Mouse (Mus musculus): ENCODE results near the gene Adgrf1.
"Not testable (repeated sequence)": the region's sequence is repeated elsewhere in the genome, so short reads cannot be mapped to it uniquely, and the experiment has no call there.

The Adgrf1 gene

DNA sequence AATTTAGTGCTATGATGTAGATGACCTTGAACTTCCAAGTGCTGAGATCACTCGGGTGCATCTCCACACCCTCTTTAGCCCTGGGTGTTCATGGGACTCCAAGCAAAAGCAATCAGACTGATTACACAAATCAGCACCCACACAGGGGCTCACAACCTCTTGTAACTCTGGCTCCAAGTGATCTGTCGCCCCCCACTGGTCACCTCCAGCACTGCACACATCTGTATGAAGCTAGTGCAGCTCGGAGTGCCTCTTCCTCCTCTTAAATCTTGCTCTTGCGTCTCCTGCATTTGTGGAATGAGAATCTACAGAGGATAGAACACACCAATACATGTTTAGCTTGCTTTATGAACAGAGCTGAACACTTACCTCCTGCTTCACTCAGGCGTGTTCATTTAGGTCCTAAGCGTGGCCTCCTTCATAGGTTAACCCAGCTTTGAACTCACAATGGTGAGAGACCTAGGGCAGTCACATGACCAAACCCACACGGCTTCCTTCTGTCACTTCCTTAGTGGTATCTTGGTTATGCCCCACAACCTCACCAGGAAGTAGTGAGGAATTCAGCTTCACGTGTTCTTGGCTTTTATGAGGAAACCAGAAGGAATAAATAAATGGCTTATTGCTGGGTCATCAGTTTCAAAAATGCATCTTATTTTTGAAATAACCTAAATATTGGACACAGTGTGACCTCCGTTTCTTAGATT is 2.9 kb upstream of the Adgrf1 start:
- peak; percentile 5 for DNase-seq (ENCODE audit: low read depth, low spot score)

DNA sequence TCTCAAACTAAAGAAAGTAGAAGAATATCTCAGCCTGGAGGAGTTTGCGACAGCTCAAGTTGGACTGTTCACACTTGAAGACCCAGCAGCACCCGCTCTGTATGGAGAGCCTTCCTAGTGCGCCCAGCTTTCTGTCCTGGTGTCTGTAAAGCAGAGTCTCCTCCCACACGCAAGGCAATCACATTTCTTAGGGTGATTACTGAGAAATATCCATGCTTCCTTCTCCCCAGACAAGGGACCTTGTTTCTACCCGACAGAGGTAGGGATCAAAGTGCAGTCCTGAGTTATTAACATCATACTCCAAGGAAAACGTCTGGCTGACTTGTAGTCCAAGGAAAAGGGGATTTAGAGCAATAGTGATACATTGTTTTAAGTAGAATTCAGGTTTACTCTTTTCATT is 6.1 kb downstream of the Adgrf1 start:
- DNase-seq (ENCODE audit: low read depth, low spot score) = no peak

GRCm38 (mm10) chr17:43277223-43277622 is 7.1 kb downstream of the Adgrf1 start:
- DNase-seq (ENCODE audit: low read depth, low spot score) = no peak

GRCm38 (mm10) chr17:43279671-43280070 is 9.5 kb downstream of the Adgrf1 start:
- DNase-seq (ENCODE audit: low read depth, low spot score) = no peak

DNA sequence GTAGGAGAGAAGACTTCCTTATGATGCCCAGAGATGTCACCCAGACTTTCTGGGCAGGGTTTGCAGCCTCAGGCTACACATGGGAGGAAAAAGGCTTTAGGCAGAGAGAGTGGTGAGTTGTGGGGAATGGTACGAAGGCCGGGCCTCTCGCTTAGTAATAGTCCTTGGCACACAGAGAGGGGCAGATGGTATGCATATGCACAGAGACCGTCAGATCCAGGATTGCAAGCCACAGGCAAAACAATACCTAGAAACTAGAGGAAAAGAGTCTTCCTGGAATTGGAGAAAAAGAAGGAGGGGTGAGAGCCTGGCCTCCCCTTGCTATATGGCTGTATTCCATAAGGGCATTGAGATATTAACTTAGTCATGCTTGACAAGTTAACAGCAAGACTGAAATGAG is 12.2 kb downstream of the Adgrf1 start:
- no peak for DNase-seq (ENCODE audit: low read depth, low spot score)

DNA sequence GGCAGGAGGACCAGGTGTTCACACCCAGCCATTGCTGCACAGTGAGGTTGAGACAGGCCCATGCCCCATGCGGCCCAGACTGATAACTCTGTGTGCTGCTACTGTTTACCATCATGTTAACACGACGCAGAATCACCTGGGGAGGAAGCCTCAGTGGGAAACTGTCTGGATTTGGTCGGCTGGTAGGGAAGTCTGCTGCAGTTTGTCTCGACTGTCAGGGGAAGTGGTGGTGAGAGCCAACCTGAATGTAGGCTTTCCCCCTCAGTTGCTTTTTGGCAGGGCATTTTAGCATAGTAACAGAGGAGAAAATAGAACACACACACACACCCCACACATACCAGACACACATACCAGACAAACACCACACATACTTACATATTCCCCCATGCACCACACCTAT is 12.7 kb downstream of the Adgrf1 start:
- DNase-seq (ENCODE audit: low read depth, low spot score) = no peak

- no peak for DNase-seq (ENCODE audit: low read depth, low spot score)
These were observed 29.4 kb downstream of the Adgrf1 start for GRCm38 (mm10) chr17:43299515-43299914.

- no peak for DNase-seq (ENCODE audit: low read depth, low spot score)
These were observed 56.0 kb downstream of the Adgrf1 start for GRCm38 (mm10) chr17:43325986-43326671.

DNA sequence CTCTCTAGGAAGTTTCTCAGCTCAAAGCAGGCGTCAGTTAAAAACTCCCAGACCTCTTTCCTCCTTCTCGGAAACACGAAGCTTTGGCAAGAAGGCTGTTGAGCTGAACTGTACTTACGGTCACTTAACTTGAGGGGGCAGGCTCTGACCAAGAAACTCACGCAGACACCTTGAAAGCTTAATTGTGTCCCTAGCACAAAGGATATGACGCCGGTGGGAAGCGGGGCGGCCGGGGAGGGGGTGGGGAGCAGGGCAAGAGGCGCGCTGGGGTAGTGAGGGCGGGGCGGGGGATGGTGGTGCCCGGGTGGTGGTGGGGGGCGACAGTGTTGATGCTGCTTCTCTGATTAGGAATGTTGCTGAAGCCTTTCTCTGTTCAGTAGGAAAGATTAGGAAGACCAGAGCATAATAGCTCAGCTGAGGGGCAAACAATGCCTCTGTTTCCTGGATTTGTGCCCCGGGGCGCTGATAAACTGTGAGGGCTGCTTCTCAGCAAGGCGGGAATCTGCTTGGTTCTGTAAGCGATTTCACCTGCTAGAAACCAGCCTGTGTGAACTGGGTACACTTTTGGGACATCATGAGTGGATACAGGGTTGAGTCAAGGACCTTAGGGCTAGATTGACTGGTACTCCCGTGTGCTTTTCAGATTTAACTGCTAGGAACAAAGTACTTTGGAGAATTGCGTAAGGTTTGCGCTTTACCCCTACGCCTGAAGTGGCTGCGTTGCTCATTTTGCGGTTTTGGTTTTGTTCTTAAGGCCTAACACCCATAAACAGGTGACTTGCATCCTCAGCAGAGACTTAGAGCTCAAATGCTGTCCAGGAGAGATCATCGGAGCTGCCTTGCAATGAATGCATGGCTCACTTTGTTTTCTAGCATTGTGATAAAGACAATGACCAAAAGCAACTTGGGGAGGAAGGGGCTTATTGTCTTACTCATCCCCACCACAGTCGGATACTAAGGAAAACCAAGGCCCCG is 56.9 kb downstream of the Adgrf1 start:
- peak; percentile 31 for DNase-seq (ENCODE audit: low read depth, low spot score)

DNA sequence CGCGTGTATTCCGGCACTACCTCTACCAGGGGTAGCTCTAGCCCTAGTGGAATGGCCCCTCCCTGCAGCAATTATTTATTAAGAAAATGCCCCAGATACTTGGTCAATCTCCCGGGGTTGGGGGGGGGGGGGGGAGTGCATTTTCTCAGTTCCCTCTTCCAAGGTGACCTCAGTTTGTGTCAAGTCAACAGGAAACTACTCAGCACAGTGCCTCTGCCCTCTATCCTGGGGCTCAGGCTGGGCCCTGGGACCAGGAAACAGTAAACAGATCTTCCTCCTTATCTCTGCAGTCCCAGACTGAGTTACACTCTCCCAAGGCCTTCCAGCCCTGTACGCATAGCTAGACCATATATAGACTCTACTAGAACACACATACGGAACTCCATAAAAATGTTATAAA is 57.7 kb downstream of the Adgrf1 start:
- DNase-seq (ENCODE audit: low read depth, low spot score) = peak; percentile 36

GRCm38 (mm10) chr17:43329216-43329615 is 59.1 kb downstream of the Adgrf1 start:
- DNase-seq (ENCODE audit: low read depth, low spot score) = peak; percentile 43

DNA sequence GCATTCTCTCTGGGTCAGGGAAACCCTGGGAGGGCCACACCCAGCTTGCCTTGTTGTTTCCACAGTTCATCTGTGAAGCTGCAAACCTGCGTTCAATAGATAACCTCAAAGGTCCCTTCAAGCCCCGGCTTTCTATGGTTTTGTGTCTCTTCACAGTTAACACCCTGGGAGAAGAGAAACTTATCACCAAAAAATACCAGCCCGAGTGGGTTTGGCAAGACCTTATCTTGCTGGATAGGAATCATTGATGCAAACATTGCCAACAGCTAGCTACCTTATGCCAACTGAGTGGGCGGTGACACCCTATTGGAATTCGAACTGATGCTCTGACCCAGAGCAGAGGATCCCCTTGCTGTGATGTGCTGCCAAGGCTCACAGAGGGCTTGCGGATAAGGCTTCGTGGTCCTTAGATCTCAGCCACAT is 59.6 kb downstream of the Adgrf1 start:
- peak; percentile 55 for DNase-seq (ENCODE audit: low read depth, low spot score)

- no peak for DNase-seq (ENCODE audit: low read depth, low spot score)
These were observed 62.6 kb downstream of the Adgrf1 start for GRCm38 (mm10) chr17:43332686-43333085.

DNA sequence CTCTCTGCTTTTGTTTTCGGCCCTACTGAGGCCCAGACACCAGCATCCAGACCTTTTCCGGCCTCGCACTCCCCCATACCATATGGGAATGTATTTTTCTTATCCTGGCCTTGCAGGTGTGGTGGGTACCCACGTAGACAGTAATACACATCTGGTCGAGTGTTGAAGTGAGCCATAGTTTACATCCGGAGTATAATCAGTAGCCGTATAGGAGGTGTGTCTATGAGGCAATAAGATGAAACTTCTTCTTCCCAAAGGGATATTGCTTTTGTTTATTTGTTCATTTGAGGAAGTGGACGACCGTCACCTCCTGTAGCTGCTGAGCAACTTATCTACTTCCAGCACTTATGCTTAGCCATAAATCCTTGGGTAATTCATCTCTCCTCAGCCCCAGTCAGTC is 63.9 kb downstream of the Adgrf1 start:
- DNase-seq (ENCODE audit: low read depth, low spot score) = no peak

DNA sequence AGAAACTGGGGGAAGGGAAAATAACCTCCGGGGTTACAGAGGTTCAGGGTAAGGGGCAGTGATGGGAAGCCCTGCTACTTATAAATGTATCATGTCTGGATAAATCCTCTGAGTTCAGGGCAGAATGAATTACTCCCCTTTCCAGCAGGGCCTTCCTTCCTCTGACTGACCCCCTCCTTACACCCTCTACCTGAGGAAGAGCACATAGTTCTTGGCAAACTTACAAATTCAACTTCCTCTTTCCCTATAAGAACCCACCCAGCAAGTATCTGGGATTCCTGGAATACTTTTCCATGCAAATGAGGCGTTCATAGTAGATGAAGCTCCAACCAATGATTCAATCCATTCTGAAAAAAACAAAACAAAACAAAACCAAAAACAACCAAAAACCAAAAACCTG is 67.5 kb downstream of the Adgrf1 start:
- DNase-seq (ENCODE audit: low read depth, low spot score) = no peak

DNA sequence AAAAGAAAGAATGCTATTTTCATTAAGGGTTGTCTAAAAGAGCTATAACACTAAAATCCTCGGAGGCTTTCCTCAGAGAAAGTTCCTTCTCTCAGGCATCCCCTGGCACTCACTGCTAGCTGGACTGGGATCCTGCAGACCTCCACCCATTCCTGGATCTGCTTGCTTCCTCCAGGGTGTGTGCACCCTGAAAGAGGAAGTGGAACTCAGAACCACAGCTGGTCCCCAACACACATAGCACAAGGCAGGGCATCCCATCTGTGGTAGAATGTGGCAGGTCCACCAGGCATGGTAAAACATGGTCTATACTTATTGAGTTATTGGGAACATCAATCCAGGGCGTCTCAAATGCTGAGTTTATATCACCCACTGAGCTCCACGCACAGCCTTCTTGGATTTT is 68.2 kb downstream of the Adgrf1 start:
- DNase-seq (ENCODE audit: low read depth, low spot score) = no peak

GRCm38 (mm10) chr17:43346499-43346898 is 76.4 kb downstream of the Adgrf1 start:
- not testable (repeated sequence) for DNase-seq (ENCODE audit: low read depth, low spot score)

DNA sequence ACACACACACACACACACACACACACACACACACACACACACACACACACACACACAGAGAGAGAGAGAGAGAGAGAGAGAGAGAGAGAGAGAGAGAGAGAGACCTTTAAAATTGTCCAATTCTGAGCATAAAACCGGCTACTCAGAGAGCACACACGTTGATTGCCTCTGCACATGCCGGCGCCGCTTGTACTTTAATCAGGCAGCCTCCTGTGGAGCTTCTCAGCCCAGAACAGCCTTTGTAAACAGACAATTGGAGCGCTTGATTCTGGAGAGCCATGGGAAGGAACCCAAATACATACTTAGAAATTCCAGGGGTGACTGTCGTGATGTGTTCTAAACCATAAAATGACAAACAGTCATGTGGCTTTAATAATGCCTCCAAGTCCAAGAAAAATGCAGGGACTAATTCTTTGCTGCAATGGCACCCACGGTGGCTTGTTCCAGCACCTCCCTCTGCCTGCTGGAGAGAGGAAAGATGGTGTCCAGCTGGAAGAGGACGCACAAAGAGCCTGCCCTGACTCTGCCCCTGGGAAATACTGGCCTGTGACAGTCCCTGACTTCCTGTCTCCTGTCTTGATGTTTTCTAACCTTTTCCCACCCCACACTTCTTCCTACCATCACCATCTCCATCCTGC is 87.9 kb downstream of the Adgrf1 start:
- no peak for DNase-seq (ENCODE audit: low read depth, low spot score)

DNA sequence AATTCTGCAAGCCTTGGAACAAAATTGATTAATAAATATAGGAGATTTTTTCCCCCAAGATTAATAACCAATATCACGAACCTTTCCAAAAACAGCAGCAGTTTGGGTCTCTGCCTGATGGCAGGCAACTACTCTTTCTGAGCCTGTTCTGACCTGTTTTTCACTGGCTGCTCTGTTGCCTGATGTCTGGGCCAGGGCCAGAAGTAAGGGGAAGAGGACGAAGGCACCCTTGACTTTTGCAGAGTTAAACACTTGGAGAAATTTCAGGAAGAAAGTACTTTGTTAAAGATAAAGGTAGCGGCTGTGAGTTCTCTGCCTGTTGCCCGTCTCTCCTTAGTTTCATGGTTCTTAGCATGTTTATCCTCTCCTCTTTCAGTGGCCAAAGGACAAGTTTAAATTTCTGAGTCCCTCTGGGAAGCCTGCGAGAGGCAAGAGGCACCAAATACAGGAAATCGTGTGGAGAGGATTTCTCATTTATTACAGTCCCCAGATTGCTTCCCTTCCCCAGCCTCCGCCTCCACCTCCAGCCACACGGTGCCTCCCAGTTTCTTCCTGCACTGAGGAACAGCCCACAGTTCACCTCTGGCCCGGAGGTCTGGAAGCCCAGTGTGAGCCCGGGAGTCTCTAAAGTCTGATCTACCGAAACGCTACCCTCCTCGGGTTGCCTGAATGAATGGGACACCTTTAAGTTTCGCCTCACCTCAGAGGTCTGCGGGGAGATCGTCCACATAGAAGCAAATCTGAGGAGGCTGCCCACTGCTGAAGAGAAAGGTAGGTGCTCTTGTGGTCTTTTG is 89.9 kb downstream of the Adgrf1 start, which contains the start of gene Adgrf5:
TSS of gene Adgrf5 (plus strand) at position 626 of the 794 bp plus-strand sequence.
- no peak for DNase-seq (ENCODE audit: low read depth, low spot score)

DNA sequence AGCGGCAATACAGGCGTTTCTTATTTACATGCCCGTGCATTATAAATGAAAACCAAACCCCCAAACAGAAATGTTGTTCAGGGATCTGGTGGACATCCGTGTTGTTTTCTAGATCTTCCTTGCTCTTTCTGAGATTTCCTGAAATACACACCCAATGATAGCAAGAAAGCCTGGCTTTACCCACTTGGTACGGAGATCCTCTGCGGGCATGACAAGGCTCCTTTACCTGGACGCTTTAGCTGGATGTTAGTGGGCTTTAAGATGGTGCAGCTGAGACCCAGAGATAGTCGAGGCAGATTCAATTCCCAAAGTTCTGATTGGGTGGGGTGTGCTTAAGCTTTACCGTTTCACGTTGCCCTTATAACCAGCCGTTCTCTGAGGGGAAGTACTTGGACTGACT is 90.9 kb downstream of the Adgrf1 start:
- DNase-seq (ENCODE audit: low read depth, low spot score) = no peak

GRCm38 (mm10) chr17:43362362-43362761 is 92.2 kb downstream of the Adgrf1 start:
- DNase-seq (ENCODE audit: low read depth, low spot score) = no peak
